Mouse (Mus musculus): ENCODE results near the gene Sag. TPM values are rescaled to one million over a fixed set of nuclear protein-coding genes. Genes with fewer than 3 reads are reported as not detected.

Sag gene
- total and polyA plus RNA-seq, 2 experiments = 0.09 to 0.15 TPM

- Histone ChIP-seq H3K4me1 (ENCODE audit: control insufficient read depth, insufficient read depth, low read length) (peaks cover 8% of the 10 kb centered on the region; the same call in 1 of the 2 replicates), H3K27me3 (ENCODE audit: control insufficient read depth, insufficient read depth, low read length) (no peaks in the 10 kb centered on the region), H3K79me2 (ENCODE audit: control insufficient read depth, insufficient read depth, low read length) (peaks cover 22% of the 10 kb centered on the region; the same call in 1 of the 2 replicates), H3K36me3 (ENCODE audit: control insufficient read depth, insufficient read depth, low read length) (no peaks in the 10 kb centered on the region), H3K9ac (ENCODE audit: low read depth, low read length) (peak overlapping the region; percentile 47; the same call in 1 of the 2 replicates), H3K27ac (replicated peaks; ENCODE audit: insufficient read depth, low read depth, low read length) (no peak overlapping the region), H3K4me3 (ENCODE audit: insufficient read depth, low read depth, low read length) (no peak overlapping the region)
- DNase-seq (ENCODE audit: extremely low read depth, low read depth, low spot score) = no peak
- WGBS = 59% methylated on average over 5 of the region's 5 CpGs
- TF ChIP-seq CTCF (IDR thresholded peaks at IDR 0.05; ENCODE audit: low read depth, low read length) = no peak
- no peak for TF ChIP-seq POLR2A (IDR thresholded peaks at IDR 0.05; ENCODE audit: extremely low read depth, insufficient read depth, low read length)
These were observed 48.8 kb downstream of the Sag start for GRCm38 (mm10) chr1:87852081-87852790.

GRCm38 (mm10) chr1:87852892-87853600, 49.6 kb downstream of the Sag start, which contains the start of gene Dgkd:
Gene Dgkd, plus strand, starts transcription at chr1:87853287.
- peaks cover 25% of the 10 kb centered on the region; the same call in 1 of the 2 replicates for H3K79me2 ChIP-seq (ENCODE audit: control insufficient read depth, insufficient read depth, low read length)
- WGBS = under 1% methylated on average over 64 of the region's 74 CpGs
- TF ChIP-seq POLR2A (IDR thresholded peaks at IDR 0.05; ENCODE audit: extremely low read depth, insufficient read depth, low read length) (no peak), CTCF (IDR thresholded peaks at IDR 0.05; ENCODE audit: low read depth, low read length) (no peak)
- no peaks in the 10 kb centered on the region for H3K27me3 ChIP-seq (ENCODE audit: control insufficient read depth, insufficient read depth, low read length)
- H3K4me1 ChIP-seq (ENCODE audit: control insufficient read depth, insufficient read depth, low read length) = peaks cover 6% of the 10 kb centered on the region
- H3K36me3 ChIP-seq (ENCODE audit: control insufficient read depth, insufficient read depth, low read length) = no peaks in the 10 kb centered on the region
- peak within 1 kb of the TSS; percentile 91 for H3K9ac ChIP-seq (ENCODE audit: low read depth, low read length)
- H3K27ac ChIP-seq (replicated peaks; ENCODE audit: insufficient read depth, low read depth, low read length) = peak within 1 kb of the TSS; percentile 59
- DNase-seq (ENCODE audit: extremely low read depth, low read depth, low spot score) = peak; percentile 37
- H3K4me3 ChIP-seq (ENCODE audit: insufficient read depth, low read depth, low read length) = peak within 1 kb of the TSS; percentile 80

- peak overlapping the region; percentile 91 for H3K9ac ChIP-seq (ENCODE audit: low read depth, low read length)
- peaks cover 12% of the 10 kb centered on the region for H3K4me1 ChIP-seq (ENCODE audit: control insufficient read depth, insufficient read depth, low read length)
- no peaks in the 10 kb centered on the region for H3K27me3 ChIP-seq (ENCODE audit: control insufficient read depth, insufficient read depth, low read length)
- H3K27ac ChIP-seq (replicated peaks; ENCODE audit: insufficient read depth, low read depth, low read length) = peak overlapping the region; percentile 59; the same call in 1 of the 2 replicates
- peak; percentile 30 for DNase-seq (ENCODE audit: extremely low read depth, low read depth, low spot score)
- H3K79me2 ChIP-seq (ENCODE audit: control insufficient read depth, insufficient read depth, low read length) = peaks cover 30% of the 10 kb centered on the region; the same call in 1 of the 2 replicates
- WGBS = under 1% methylated on average over 45 of the region's 48 CpGs
- H3K4me3 ChIP-seq (ENCODE audit: insufficient read depth, low read depth, low read length) = peak overlapping the region; percentile 80
- H3K36me3 ChIP-seq (ENCODE audit: control insufficient read depth, insufficient read depth, low read length) = no peaks in the 10 kb centered on the region
- TF ChIP-seq POLR2A (IDR thresholded peaks at IDR 0.05; ENCODE audit: extremely low read depth, insufficient read depth, low read length) = no peak
- no peak for TF ChIP-seq CTCF (IDR thresholded peaks at IDR 0.05; ENCODE audit: low read depth, low read length)
These were observed 50.3 kb downstream of the Sag start for GRCm38 (mm10) chr1:87853601-87854361.

GRCm38 (mm10) chr1:87854411-87854810, 50.9 kb downstream of the Sag start:
- TF ChIP-seq POLR2A (IDR thresholded peaks at IDR 0.05; ENCODE audit: extremely low read depth, insufficient read depth, low read length) = no peak
- no peak for TF ChIP-seq CTCF (IDR thresholded peaks at IDR 0.05; ENCODE audit: low read depth, low read length)
- H3K79me2 ChIP-seq (ENCODE audit: control insufficient read depth, insufficient read depth, low read length) = peaks cover 33% of the 10 kb centered on the region; the same call in 1 of the 2 replicates
- no peaks in the 10 kb centered on the region for H3K27me3 ChIP-seq (ENCODE audit: control insufficient read depth, insufficient read depth, low read length)
- no peak for DNase-seq (ENCODE audit: extremely low read depth, low read depth, low spot score)
- no peak overlapping the region for H3K4me3 ChIP-seq (ENCODE audit: insufficient read depth, low read depth, low read length)
- H3K36me3 ChIP-seq (ENCODE audit: control insufficient read depth, insufficient read depth, low read length) = no peaks in the 10 kb centered on the region
- 33% methylated on average over 6 of the region's 6 CpGs for WGBS
- 0 out of 2 replicates have a peak overlapping the region, but pooled peaks have one; percentile 10 for H3K9ac ChIP-seq (ENCODE audit: low read depth, low read length)
- peaks cover 15% of the 10 kb centered on the region for H3K4me1 ChIP-seq (ENCODE audit: control insufficient read depth, insufficient read depth, low read length)
- no peak overlapping the region for H3K27ac ChIP-seq (replicated peaks; ENCODE audit: insufficient read depth, low read depth, low read length)

GRCm38 (mm10) chr1:87854851-87855251, 51.4 kb downstream of the Sag start:
- 48% methylated on average over 2 of the region's 2 CpGs for WGBS
- Histone ChIP-seq H3K27ac (replicated peaks; ENCODE audit: insufficient read depth, low read depth, low read length) (no peak overlapping the region), H3K4me3 (ENCODE audit: insufficient read depth, low read depth, low read length) (no peak overlapping the region), H3K79me2 (ENCODE audit: control insufficient read depth, insufficient read depth, low read length) (peaks cover 33% of the 10 kb centered on the region; the same call in 1 of the 2 replicates), H3K4me1 (ENCODE audit: control insufficient read depth, insufficient read depth, low read length) (peaks cover 17% of the 10 kb centered on the region), H3K27me3 (ENCODE audit: control insufficient read depth, insufficient read depth, low read length) (no peaks in the 10 kb centered on the region), H3K9ac (ENCODE audit: low read depth, low read length) (no peak overlapping the region; the same call in 1 of the 2 replicates), H3K36me3 (ENCODE audit: control insufficient read depth, insufficient read depth, low read length) (no peaks in the 10 kb centered on the region)
- no peak for DNase-seq (ENCODE audit: extremely low read depth, low read depth, low spot score)
- TF ChIP-seq POLR2A (IDR thresholded peaks at IDR 0.05; ENCODE audit: extremely low read depth, insufficient read depth, low read length) = no peak

Measured in liver, adult 2 months (tissue).